Mouse (Mus musculus): Measurements from ENCODE around the gene Knl1. TPM values are rescaled to one million over a fixed set of nuclear protein-coding genes. Genes with fewer than 3 reads are reported as not detected.
A peak's percentile ranks its signal among the peaks of the same experiment; 100 is the strongest.
"Not testable (repeated sequence)": the region's sequence is repeated elsewhere in the genome, so short reads cannot be mapped to it uniquely, and the experiment has no call there.

The Knl1 gene
- 25.9 and 29.8 TPM in 2 replicates for total RNA-seq (2015; ENCODE audit: low replicate concordance)
- 47.8 and 56.3 TPM in 2 replicates for total RNA-seq (2017; ENCODE audit: low replicate concordance)

DNA sequence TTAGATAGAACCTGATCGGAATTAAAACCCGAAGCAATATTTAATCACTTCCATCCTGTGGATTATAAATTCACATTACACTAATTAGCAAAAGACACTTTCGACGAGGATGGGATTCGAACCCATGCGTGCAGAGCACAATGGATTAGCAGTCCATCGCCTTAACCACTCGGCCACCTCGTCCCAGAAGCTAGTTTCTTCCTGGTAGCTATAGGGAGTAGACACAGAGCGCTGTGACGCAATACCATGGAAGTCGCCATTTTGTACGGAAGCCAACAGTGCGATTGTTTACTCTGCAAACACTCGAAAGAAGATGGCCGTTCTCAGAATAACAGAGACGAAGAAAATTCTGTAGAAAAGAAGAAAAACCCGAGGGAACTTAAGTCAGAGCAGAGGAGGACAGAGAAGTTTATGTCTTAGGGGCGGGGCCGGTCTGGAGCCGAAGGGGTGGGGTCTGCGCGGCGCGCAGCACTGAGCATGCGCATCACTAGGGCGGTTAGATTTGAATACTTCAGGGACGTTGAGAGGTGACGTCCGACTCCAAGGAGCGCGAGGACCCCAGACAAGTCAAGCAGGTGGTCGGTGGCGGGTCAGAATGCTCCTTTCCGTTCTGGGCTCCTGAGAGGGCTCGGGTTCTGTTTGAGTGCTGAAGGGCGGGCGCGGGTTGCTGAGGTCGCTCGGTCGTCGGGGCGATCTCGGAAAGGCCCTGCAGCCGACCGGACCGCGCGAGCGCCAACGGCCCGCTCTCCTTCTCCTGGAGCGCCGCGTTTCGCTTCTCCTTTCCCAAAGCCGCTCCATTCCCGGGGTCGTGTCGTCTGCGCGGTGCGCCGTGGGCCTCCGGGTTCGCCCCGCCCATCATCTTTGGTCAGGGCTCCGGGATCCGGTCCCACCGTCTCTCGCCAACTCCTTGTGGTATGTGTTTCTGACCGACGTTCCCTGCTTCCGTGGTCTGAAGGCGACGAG, at the start of gene Knl1:
TSS of gene Knl1 (plus strand) at position 471 of the 963 bp plus-strand sequence.
- peak; percentile 90 for ATAC-seq (replicated peaks; ENCODE audit: low FRiP score, poor library complexity, severe bottlenecking)

DNA sequence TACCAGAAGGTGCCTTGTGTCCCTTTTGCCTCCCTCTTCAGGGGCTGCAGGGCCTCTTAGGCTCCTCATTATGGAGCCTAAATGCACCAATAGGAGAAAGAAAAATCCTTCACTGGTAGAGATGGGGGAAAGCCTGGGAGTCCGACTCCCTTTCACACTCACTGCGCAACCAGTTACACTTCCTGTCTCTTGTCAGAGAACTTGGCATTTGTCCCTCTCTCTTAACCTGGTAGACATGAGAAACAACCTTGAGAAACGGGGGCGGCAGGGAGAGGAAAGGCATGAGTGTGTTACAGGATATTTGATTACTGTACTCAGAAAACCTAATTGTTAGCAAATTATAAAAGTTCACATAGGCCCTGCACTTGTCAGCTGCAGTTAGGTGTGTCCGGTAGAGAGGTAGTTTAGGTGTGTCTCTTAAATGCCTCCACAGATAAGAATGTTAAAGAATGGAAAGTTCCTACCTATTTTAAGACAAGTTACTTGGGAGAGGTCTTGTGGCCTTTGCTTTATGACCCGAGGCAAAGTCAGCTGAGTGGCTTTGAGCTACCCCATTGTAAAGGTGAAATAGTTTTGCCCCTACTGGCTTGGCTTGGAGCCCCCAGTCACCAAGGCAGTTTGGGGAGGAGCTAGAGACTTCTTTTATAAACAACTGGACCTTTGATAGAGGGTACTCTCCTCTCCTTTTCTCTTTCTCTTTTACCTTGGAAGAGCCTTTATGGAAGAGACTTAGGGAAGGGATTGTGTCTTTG, 48.6 kb upstream of the Knl1 start:
- ATAC-seq (replicated peaks; ENCODE audit: low FRiP score, poor library complexity, severe bottlenecking) = no peak

DNA sequence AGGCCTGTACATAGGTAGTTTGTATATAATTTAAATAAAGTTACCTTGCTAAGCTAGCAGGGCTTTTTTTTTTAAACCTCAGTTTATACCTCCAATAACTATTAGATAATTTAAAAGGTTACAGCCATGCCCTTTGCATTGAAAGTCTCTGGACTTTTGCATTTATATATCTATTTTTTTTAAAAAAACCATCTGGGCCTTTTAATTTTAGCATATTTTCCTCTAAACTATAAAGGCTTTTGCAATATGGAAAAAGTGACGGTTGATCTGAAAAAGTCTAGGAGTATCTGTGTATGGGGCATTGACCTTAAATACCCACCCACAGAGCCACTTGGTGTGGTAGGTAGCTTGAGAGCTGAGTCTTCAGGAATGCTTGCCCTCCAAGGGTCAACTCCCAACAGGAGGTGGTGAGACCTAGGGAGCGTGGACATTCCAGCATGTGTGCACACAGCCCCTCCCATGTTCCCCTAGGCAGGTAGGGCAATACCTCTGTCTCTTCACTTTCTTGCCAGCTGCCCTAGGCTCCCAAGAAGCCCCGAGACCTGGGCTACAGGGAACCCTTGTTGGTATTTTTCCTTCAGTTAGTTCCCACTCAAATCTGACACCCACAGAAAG, 47.8 kb upstream of the Knl1 start:
- ATAC-seq (replicated peaks; ENCODE audit: low FRiP score, poor library complexity, severe bottlenecking) = 0 out of 2 replicates have a peak, but pooled peaks have one; percentile 27

DNA sequence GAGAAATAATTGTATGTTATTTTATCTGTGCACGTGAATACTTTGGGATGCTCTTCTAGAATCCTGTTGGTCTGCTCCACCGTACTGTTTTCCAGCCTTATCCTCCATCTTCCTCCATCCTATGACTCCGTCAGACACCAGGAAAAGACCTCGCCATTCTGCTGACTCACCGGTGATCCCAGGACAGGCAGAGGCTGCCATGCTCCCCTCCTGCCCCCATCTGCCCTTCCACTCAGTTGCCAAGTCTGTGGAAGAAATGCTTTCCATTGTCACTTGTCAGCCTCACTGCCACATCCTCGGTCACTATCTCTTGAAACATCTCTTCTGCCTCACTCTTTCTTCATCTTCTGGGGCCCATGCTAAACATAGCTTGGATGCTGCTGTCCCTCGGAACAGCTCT, 40.0 kb upstream of the Knl1 start:
- no peak for ATAC-seq (replicated peaks; ENCODE audit: low FRiP score, poor library complexity, severe bottlenecking)

DNA sequence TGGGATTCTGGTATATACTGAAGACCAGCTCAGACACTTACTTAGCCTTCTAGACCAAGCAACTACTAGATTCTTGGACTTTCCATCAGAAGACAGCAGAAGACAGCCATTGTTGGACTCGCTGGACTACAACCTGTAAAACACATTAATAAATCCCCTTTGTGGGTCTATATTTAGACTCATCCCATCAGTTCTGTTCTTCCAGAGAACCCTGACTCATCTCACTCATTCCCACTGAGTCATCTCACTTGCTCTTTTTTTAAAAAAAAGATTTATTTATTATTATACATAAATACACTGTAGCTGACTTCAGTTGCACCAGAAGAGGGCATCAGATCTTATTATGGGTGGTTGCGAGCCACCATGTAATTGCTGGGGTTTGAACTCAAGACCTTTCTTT, 37.5 kb upstream of the Knl1 start:
- no peak for ATAC-seq (replicated peaks; ENCODE audit: low FRiP score, poor library complexity, severe bottlenecking)

DNA sequence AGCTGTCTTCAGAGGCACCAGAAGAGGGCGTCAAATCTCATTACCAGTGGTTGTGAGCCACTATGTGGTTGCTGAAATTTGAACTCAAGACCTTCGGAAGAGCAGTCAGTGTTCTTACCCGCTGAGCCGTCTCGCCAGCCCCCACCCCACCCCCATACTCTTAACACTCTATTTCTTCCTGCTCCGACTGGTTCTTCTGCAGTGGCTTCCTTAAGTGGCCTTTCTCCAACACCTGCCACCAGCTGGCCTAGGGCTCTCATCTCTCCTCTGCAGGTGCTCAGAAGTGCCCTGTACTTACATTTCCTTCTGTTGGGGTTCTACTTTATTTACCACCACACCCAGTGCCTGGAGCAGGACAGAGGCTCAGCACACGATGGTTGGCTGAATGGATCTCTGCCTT, 31.9 kb upstream of the Knl1 start:
- no peak for ATAC-seq (replicated peaks; ENCODE audit: low FRiP score, poor library complexity, severe bottlenecking)

DNA sequence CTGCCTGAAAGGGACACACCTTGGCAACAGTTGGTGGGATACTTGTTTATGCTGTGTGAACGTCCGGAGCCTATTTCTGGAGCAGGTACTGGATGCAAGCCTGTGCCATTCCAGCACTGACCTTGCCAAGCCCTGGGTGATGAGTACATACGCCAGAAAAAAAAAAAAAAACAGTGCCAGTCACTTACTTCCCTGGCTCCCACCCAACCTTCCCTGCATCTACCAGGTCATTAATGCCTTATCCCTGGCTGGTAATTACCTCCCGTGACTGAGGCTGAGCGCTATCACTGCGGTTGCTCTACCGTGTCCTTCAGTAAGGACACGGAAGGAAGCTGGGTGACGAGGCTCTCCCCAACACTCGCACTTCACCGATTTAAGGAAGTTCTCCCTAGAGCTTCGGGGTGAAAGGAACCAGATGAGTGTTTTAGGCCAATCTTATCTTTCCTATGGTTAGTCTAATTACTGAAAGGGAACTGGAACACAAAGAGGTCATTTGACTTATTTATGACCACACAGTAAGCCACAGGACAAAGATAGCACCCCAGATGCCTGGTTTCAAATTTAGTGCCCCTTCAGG, 31.2 kb upstream of the Knl1 start:
- no peak for ATAC-seq (replicated peaks; ENCODE audit: low FRiP score, poor library complexity, severe bottlenecking)

DNA sequence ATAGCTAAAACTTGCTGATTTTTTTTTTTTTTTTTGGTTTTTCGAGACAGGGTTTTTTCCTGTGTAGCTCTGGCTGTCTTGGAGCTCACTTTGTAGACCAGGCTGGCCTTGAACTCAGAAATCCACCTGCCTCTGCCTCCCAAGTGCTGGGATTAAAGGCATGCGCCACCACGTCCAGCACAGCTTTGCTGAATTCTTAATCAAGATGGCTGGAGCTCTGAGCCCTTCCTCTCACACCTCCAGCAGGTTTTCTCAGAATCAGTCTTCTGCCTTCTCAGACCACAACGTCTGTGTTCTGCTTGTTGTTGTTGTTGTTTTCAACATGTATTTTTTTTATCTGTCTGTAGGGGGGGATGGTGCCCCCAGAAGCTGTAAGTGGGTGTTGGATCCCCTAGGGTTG, 30.6 kb upstream of the Knl1 start:
- not testable (repeated sequence) for ATAC-seq (replicated peaks; ENCODE audit: low FRiP score, poor library complexity, severe bottlenecking)

DNA sequence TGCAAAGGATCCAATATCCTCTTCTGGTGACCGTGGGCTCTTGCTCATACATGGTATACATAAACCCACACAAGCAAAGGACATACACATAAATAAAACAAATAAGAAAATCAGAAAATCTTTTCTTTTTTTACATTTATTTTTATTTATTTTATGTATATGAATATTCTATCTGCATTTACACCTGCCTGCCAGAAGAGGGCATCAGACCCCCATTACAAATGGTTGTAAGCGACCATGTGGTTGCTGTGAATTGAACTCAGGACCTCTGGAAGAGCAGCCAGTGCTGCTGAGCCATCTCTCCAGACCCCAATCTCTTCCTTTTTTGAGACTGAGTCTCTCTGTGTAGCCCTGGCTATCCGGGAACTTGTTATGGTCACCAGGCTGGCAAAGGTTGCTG, 29.3 kb upstream of the Knl1 start:
- no peak for ATAC-seq (replicated peaks; ENCODE audit: low FRiP score, poor library complexity, severe bottlenecking)

DNA sequence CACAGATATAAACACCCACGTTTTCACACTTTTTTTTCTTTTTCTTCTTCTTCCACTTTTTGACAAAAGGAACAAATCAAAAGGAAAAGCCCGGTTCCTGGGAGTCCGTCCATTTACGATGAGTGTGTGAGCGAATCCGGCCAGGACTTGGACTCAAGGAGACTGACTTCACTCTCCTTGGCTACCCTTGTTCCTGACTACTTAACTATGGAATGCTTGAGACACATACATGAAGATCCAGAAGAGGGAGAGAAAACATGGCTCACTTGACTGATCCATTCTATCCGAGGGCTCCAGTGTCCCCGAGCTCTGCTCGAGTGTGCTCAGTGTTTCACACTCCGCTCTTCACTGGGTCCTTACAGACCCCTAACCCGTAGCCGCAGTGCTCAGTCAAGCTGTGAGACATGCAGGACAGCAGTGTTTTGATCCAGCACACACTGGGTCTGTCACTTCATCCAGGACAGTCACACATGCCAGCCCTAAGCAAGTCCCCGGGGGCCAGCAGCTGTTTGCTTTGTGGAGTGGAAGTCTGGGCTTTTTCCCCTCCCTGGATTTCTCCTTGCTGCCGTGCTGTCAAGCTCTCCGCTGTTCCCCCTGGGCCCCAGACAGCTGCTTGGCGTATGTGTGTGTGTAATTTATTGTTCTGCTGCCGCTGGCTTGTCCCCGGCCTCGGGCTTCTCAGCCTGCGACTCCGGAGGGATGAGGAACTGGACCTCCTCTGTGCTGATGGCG, 28.4 kb upstream of the Knl1 start:
- ATAC-seq (replicated peaks; ENCODE audit: low FRiP score, poor library complexity, severe bottlenecking) = no peak

DNA sequence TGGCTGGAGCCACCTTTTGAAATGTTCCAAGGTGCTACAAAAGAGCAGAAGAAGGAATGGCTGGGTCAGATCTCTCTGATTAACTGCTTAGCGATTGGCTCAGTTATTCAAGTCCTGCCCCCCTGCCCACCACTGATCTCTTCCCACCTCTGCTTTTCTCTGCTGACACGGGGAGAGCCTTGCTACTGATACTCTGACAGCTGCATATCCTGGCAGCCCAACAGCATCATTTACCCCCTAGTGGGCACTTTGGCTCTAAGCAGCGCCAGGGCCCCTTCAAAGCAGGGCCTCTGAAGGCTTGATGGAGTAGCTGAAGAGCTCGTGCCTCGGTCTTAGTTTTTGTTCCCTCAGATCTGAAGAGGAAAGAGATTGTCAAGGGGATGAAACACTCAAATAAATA, 27.8 kb upstream of the Knl1 start:
- ATAC-seq (replicated peaks; ENCODE audit: low FRiP score, poor library complexity, severe bottlenecking) = no peak

DNA sequence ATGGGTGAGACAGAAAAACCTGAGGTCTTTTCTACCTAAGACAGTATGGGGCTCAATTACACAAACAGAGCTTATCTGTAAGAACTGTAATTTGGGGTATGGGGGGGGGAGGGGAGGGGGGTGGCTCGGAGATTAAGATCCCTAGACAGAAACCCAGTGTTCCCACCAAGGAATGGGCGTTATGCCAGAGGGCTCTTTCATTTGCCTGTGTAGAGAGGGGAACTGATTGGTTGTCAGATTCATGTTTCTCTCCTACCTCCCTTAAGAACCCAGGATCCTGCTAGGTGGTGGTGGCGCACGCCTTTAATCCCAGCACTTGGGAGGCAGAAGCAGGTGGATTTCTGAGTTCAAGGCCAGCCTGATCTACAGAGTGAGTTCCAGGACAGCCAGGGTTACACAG, 27.4 kb upstream of the Knl1 start:
- ATAC-seq (replicated peaks; ENCODE audit: low FRiP score, poor library complexity, severe bottlenecking) = no peak

DNA sequence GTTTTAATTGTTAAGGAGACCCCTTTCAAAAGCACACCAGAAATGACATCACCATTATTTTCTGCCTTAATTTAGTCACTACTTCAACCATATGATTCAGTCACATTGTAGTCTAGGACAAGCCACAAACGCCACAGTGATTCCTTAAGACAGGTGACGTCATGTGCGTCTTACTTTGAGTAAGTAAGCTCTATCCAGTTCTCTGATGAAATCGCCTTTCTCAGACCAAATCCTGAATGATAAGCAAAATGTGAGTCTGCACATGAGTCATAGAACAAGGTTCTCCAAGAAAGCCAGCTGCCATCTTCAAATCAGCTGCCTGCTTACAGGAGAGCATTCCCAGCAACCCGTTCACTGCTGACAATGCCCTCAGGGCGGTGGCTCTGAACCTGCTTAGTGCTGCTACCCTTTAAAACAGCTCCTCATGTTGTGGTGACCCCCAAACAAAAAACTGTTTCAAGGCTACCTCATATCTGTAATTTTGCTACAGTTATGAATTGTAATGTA, 23.7 kb upstream of the Knl1 start:
- no peak for ATAC-seq (replicated peaks; ENCODE audit: low FRiP score, poor library complexity, severe bottlenecking)

DNA sequence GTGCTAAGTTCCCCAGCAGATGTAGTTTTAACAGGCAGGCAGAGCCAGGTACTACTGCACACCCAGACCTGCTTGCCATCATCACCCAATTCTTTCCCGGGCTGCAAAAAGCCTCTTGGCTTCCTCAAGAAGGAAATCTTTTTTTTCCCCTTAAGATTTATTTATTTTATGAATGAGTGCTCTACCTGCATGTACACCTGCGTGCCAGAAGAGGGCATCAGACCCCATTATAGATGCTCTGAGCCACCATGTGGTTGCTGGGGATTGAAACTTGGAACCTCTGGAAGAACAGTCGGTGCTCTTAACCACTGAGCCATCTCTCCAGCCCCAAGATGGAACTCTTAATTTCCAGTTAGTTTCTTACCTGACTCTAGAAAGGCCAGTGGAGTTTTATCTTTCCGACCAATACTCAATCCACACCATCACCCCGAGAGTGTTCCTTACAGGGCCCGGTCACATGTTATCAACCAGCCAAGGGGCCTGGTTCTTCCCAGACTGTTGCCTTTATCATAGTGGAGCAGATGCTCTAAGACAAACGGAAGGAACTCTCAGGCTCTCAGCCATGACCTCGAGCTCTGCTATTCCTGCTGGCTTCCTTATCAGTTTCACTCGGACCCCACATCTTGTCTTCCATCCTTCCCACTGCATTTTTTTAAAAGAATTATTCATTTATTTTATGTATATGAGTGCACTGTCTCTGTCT, 22.2 kb upstream of the Knl1 start:
- peak; percentile 84 for ATAC-seq (replicated peaks; ENCODE audit: low FRiP score, poor library complexity, severe bottlenecking)

DNA sequence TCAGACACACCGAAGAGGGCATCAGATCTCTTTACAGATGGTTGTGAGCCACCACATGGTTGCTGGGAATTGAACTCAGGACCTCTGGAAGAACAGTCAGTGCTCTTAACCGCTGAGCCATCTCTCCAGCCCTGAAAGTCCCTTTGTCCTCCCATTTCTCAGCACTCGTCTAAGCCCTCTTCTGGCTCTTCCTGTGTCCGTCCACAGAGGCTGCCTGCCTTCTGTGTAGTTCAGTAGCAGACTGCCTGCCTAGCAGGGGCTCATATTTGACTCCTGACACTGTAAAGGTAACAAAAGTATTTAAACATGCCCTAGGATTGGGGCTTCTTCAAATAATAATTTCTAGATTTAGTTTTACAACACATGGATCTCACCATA, 21.7 kb upstream of the Knl1 start:
- no peak for ATAC-seq (replicated peaks; ENCODE audit: low FRiP score, poor library complexity, severe bottlenecking)

DNA sequence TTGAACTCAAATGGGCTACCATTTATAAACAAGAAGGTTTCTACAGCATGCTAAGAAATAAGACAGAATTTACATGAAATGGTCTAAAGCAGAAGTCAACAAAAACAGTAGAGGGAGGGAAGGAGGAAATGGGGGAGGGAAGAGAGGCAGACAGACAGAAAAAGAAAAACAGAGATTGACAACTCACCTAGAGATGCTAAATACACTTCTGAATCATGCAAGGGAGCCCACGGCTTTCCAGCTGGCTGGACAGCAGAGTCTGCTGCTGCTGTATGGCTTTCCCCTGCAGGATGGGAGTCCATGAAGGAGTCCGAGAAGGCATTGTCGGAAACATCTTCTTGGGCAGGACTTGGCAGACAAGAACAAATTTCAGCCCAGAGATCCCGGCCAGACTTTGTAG, 20.0 kb upstream of the Knl1 start:
- ATAC-seq (replicated peaks; ENCODE audit: low FRiP score, poor library complexity, severe bottlenecking) = no peak

DNA sequence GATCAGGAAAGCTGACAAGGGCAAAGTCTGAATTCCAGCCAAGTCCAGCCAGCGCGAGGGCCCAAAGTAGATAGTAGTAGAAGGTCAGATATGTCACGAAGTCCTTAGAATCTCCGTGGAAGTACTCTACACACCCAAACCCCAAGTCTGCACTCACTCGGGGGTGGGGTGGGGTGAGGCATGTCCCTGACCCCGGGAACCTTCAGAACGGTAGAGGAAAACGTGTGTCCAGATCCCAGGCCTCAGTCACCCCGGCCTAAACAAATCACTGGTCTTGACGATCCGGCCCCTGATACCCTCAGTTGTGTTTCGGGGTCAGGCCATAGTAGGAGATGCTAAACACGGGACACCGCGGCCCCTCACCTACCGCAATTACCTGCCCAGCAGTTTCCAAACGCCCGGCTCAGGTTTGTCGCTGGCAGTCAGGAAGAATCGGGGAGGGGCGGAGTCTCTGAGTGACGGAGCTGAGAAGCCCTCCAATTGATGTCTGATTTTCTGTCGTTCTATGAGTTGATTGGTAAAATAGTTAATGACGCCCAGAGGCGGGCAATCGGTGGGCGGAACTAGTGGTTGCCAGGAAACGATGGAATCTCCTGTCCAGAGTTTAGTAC, 17.9 kb upstream of the Knl1 start, which contains the start of gene Ccdc32:
TSS of gene Ccdc32 (minus strand) at position 453 of the 611 bp plus-strand sequence.
- ATAC-seq (replicated peaks; ENCODE audit: low FRiP score, poor library complexity, severe bottlenecking) = peak; percentile 94

DNA sequence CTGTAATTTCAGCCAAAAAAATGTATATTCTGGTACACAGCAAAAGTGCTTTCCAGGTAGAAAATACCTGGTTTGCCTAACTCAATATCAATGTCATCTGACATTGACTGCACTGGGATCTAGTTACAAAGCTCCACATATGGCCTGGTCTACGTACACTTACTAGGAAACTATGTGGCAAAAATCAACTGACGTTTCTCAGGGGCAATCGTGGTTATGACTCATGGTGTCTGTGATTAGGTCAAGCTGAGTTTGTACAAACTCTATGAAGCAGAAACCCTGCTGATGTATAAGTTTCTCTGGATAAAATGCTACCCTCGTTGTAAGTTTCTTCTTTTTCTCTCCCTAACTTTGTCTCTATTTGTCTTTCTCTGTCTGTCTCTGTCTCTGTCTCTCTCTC, 14.7 kb upstream of the Knl1 start:
- no peak for ATAC-seq (replicated peaks; ENCODE audit: low FRiP score, poor library complexity, severe bottlenecking)

Measured in erythroblast, adult 5-6 weeks (primary cell).